Mouse (Mus musculus): ENCODE data around the gene Fgb. TPM values are rescaled to one million over a fixed set of nuclear protein-coding genes. Genes with fewer than 3 reads are reported as not detected.

The Fgb gene
- polyA plus RNA-seq, 1 experiment = 1.5 TPM

DNA sequence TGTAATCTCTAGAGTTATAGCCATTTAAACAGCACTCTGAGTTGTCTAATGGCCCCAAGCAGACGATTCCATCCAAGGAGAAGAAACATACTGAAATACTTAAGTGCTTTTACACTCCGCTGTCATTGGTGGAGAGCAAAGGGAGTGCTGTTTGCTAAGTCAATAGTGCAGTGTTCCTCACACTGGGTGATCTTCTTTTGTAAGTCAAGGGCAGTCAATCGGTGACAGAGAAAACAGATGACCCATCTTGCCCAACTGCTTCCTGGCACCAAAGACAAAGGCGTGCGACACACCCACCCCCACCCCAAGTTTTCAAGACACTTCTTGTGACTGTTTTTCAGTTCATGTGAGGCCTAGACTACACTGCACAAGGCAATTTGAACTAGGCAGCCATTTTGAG, 2.4 kb upstream of the Fgb start:
- H3K36me3 ChIP-seq (ENCODE audit: control insufficient read depth, insufficient read depth, low read length) = no peaks in the 10 kb centered on the region
- H3K4me1 ChIP-seq (ENCODE audit: control insufficient read depth, insufficient read depth, low read length) = no peaks in the 10 kb centered on the region
- WGBS = 85% methylated on average over 5 of the region's 5 CpGs
- H3K27me3 ChIP-seq (replicated peaks; ENCODE audit: control insufficient read depth, insufficient read depth, low read length) = no peaks in the 10 kb centered on the region
- no peak overlapping the region for H3K27ac ChIP-seq (ENCODE audit: insufficient read depth, low read depth, low read length)
- H3K4me3 ChIP-seq (ENCODE audit: insufficient read depth, low read depth, low read length) = no peak overlapping the region
- no peak for DNase-seq
- TF ChIP-seq CTCF (conservative IDR thresholded peaks at IDR 0.05; ENCODE audit: insufficient read depth, insufficient read length, low read depth, low read length) (no peak), POLR2A (IDR thresholded peaks at IDR 0.05; ENCODE audit: low read depth, low read length) (no peak)

DNA sequence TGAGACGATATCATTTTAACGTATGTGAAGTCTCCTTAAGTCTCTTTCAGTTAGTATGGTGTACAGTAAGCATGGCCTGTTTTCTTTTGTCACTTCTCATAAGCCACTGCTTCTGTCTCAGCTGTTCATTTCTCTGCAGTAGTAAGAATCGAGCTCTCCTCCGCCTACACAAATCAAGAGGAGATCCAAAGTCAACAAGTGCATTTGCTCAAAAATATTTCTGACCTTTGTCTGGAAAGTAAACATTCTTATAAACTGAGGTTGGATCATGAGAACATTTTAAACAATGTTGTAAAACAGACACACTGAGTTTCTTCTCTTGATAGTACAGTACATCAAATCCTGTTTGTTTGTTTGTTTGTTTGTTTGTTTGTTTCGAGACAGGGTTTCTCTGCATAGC, 998 bp upstream of the Fgb start:
- H3K27ac ChIP-seq (ENCODE audit: insufficient read depth, low read depth, low read length) = no peak overlapping the region
- no peaks in the 10 kb centered on the region for H3K4me1 ChIP-seq (ENCODE audit: control insufficient read depth, insufficient read depth, low read length)
- H3K4me3 ChIP-seq (ENCODE audit: insufficient read depth, low read depth, low read length) = no peak overlapping the region
- TF ChIP-seq CTCF (conservative IDR thresholded peaks at IDR 0.05; ENCODE audit: insufficient read depth, insufficient read length, low read depth, low read length) = no peak
- no peak for TF ChIP-seq POLR2A (IDR thresholded peaks at IDR 0.05; ENCODE audit: low read depth, low read length)
- no peaks in the 10 kb centered on the region for H3K36me3 ChIP-seq (ENCODE audit: control insufficient read depth, insufficient read depth, low read length)
- H3K27me3 ChIP-seq (replicated peaks; ENCODE audit: control insufficient read depth, insufficient read depth, low read length) = no peaks in the 10 kb centered on the region
- 73% methylated on average over 5 of the region's 5 CpGs for WGBS
- no peak for DNase-seq

DNA sequence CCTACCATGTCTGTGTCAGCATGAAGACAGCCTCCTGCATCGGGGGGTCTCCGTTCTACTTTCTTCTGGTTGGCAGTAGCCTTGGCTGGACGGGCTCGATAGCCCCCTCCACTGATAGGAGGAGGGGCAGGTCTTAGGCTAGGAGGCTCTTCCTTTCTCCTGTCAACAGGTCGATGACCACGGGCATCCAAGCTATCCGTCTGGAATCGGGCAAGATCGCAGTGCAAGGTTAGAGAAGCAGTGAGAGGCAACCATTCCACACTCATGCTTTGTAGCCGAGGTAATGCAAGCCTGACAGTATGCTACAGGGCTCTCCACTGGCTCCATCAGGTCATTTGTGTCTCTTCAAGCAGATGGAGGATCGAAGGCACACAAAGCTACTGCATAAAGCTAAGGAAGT, 3.0 kb downstream of the Fgb start:
- DNase-seq = no peak
- Histone ChIP-seq H3K4me1 (ENCODE audit: control insufficient read depth, insufficient read depth, low read length) (no peaks in the 10 kb centered on the region), H3K4me3 (ENCODE audit: insufficient read depth, low read depth, low read length) (no peak overlapping the region), H3K27ac (ENCODE audit: insufficient read depth, low read depth, low read length) (no peak overlapping the region), H3K27me3 (replicated peaks; ENCODE audit: control insufficient read depth, insufficient read depth, low read length) (no peaks in the 10 kb centered on the region), H3K36me3 (ENCODE audit: control insufficient read depth, insufficient read depth, low read length) (no peaks in the 10 kb centered on the region)
- WGBS = 81% methylated on average over 11 of the region's 11 CpGs
- TF ChIP-seq POLR2A (IDR thresholded peaks at IDR 0.05; ENCODE audit: low read depth, low read length) = no peak
- TF ChIP-seq CTCF (conservative IDR thresholded peaks at IDR 0.05; ENCODE audit: insufficient read depth, insufficient read length, low read depth, low read length) = no peak

- 90% methylated on average over 5 of the region's 5 CpGs for WGBS
These were observed 7.2 kb downstream of the Fgb start for GRCm38 (mm10) chr3:83042451-83042850.

GRCm38 (mm10) chr3:83039666-83040065, 10.0 kb downstream of the Fgb start:
- peak; percentile 10 for DNase-seq
- Histone ChIP-seq H3K4me3 (ENCODE audit: insufficient read depth, low read depth, low read length) (no peak overlapping the region), H3K36me3 (ENCODE audit: control insufficient read depth, insufficient read depth, low read length) (no peaks in the 10 kb centered on the region), H3K4me1 (ENCODE audit: control insufficient read depth, insufficient read depth, low read length) (no peaks in the 10 kb centered on the region), H3K27ac (ENCODE audit: insufficient read depth, low read depth, low read length) (no peak overlapping the region), H3K27me3 (replicated peaks; ENCODE audit: control insufficient read depth, insufficient read depth, low read length) (no peaks in the 10 kb centered on the region)
- 53% methylated on average over 4 of the region's 4 CpGs for WGBS
- TF ChIP-seq CTCF (conservative IDR thresholded peaks at IDR 0.05; ENCODE audit: insufficient read depth, insufficient read length, low read depth, low read length) (no peak), POLR2A (IDR thresholded peaks at IDR 0.05; ENCODE audit: low read depth, low read length) (no peak)

More at GRCm38 (mm10) chr3:83042451-83042850, 7.2 kb downstream of the Fgb start:
- H3K4me1 ChIP-seq (ENCODE audit: control insufficient read depth, insufficient read depth, low read length) = no peaks in the 10 kb centered on the region
- no peak overlapping the region for H3K4me3 ChIP-seq (ENCODE audit: insufficient read depth, low read depth, low read length)
- DNase-seq = no peak
- H3K27ac ChIP-seq (ENCODE audit: insufficient read depth, low read depth, low read length) = no peak overlapping the region
- H3K27me3 ChIP-seq (replicated peaks; ENCODE audit: control insufficient read depth, insufficient read depth, low read length) = no peaks in the 10 kb centered on the region
- no peak for TF ChIP-seq CTCF (conservative IDR thresholded peaks at IDR 0.05; ENCODE audit: insufficient read depth, insufficient read length, low read depth, low read length)
- no peak for TF ChIP-seq POLR2A (IDR thresholded peaks at IDR 0.05; ENCODE audit: low read depth, low read length)
- no peaks in the 10 kb centered on the region for H3K36me3 ChIP-seq (ENCODE audit: control insufficient read depth, insufficient read depth, low read length)

DNA sequence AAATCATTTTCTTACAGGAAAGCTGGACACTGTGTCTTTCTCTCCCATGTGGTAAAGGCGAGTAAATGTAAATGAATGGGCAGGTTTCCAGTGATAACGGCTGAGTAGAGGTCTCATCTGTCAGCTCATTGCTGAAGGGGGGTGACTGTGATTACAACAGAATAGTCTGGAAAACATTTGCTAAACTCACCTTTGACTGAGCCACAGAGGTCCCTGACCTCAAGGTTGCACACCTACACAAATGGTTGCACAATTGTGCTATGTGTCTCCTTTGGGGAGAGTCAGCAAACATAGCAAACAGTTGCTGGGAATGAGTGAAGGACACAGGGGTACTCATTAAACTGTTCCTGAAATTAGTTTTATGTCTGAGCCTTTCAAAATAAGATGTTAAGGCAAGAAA, 10.8 kb downstream of the Fgb start:
- no peaks in the 10 kb centered on the region for H3K36me3 ChIP-seq (ENCODE audit: control insufficient read depth, insufficient read depth, low read length)
- H3K4me1 ChIP-seq (ENCODE audit: control insufficient read depth, insufficient read depth, low read length) = no peaks in the 10 kb centered on the region
- no peaks in the 10 kb centered on the region for H3K27me3 ChIP-seq (replicated peaks; ENCODE audit: control insufficient read depth, insufficient read depth, low read length)
- 56% methylated on average over 2 of the region's 2 CpGs for WGBS
- H3K4me3 ChIP-seq (ENCODE audit: insufficient read depth, low read depth, low read length) = no peak overlapping the region
- no peak overlapping the region for H3K27ac ChIP-seq (ENCODE audit: insufficient read depth, low read depth, low read length)
- peak; percentile 27 for DNase-seq
- TF ChIP-seq CTCF (conservative IDR thresholded peaks at IDR 0.05; ENCODE audit: insufficient read depth, insufficient read length, low read depth, low read length) = no peak

DNA sequence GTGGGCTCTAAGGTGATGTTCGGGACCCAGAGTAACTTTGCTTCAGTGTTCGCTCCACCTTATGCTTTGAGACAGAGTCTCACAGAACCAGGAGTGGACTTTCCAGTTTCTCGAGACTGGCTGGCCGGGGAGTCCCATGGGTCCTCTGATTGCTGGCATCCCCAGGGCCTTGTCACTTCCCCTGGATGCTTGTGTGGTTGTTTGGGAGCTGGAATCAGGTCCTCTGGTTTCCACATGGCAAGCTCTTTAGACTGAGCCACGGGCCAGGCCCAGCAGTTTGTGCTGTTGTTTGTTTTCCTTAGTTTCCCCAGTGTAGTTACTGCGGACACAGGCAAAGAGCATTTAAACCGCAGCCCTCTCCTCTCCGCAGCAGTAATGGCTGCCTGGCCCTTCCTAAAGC, 15.9 kb downstream of the Fgb start:
- TF ChIP-seq POLR2A (IDR thresholded peaks at IDR 0.05; ENCODE audit: low read depth, low read length) = no peak
- TF ChIP-seq CTCF (conservative IDR thresholded peaks at IDR 0.05; ENCODE audit: insufficient read depth, insufficient read length, low read depth, low read length) = no peak
- Histone ChIP-seq H3K36me3 (ENCODE audit: control insufficient read depth, insufficient read depth, low read length) (no peaks in the 10 kb centered on the region), H3K4me1 (ENCODE audit: control insufficient read depth, insufficient read depth, low read length) (no peaks in the 10 kb centered on the region), H3K4me3 (ENCODE audit: insufficient read depth, low read depth, low read length) (no peak overlapping the region), H3K27me3 (replicated peaks; ENCODE audit: control insufficient read depth, insufficient read depth, low read length) (no peaks in the 10 kb centered on the region), H3K27ac (ENCODE audit: insufficient read depth, low read depth, low read length) (no peak overlapping the region)
- no peak for DNase-seq
- WGBS = 75% methylated on average over 8 of the region's 8 CpGs

Measured in kidney, adult 2 months (tissue).